Mouse (Mus musculus) CH12.LX (cell line): ENCODE measurements around the gene Klk7.

Experiments
- CTCF ChIP-seq, 2 experiments: IDR thresholded peaks in 1 of 2; conservative IDR thresholded peaks in 1 of 2; 2 replicates each; pipeline ENCODE4 v1.5.1; 2011 to 2012; ENCODE audit warnings: low read depth in 2 of 2, low read length in 2 of 2, improper control_type of control experiment in 1 of 2, inconsistent platforms in 1 of 2, mild to moderate bottlenecking in 1 of 2, moderate library complexity in 1 of 2
- E2F4 ChIP-seq: IDR thresholded peaks from 2 replicates; pipeline ENCODE4 v1.6.1; 2011; ENCODE audit warnings: low read depth, low read length, improper control_type of control experiment; ENCODE audit not compliant: insufficient replicate concordance
- MYC ChIP-seq: IDR thresholded peaks from 2 replicates; pipeline ENCODE4 v1.6.1; 2011; ENCODE audit warnings: low read depth, mild to moderate bottlenecking, improper control_type of control experiment, low read length
- POLR2A ChIP-seq: IDR thresholded peaks from 2 replicates; pipeline ENCODE4 v1.6.1; 2011; ENCODE audit warnings: low read depth, mild to moderate bottlenecking, improper control_type of control experiment, low read length
- POLR2AphosphoS2 ChIP-seq: IDR thresholded peaks from 2 replicates; pipeline ENCODE4 v1.6.1; 2011; ENCODE audit warnings: low read depth, low read length, improper control_type of control experiment

DNA sequence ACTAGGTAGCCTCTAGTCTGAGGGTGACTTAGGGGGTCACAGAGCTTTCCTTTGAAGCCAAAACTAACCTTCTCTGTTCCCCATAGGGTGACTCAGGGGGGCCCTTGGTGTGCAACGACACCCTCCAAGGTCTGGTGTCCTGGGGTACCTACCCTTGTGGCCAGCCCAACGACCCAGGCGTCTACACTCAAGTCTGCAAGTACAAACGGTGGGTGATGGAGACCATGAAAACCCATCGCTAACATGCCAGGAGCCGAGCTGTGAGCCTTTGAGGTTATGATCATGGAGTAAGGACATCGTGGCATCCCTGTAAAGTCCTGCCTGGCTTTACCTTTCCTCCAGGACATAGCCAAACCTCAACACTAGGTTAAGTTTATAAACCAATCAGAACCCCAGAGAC, 4.1 kb downstream of the Klk7 start:
- TF ChIP-seq CTCF (conservative IDR thresholded peaks at IDR 0.05 in 1 of 2, IDR thresholded peaks at IDR 0.05 in 1 of 2; ENCODE audit: low read depth in 2 of 2, low read length in 2 of 2) (no peak), POLR2AphosphoS2 (no peak), E2F4 (no peak), MYC (no peak), POLR2A (no peak)
